Mouse (Mus musculus) kidney, adult 2 months (tissue): Measurements from ENCODE around the gene Phka2.

Experiments used
- CTCF ChIP-seq: fragments of 200-500 bp; conservative IDR thresholded peaks from 2 replicates; pipeline ENCODE4 v1.5.1; 2011; ENCODE audit warnings: low read depth, mild to moderate bottlenecking, control low read depth, low read length, moderate library complexity, mixed read lengths; ENCODE audit not compliant: insufficient read depth, insufficient read length
- POLR2A ChIP-seq: fragments of 200-500 bp; IDR thresholded peaks from one replicate; pipeline ENCODE4 v1.6.1; 2011; ENCODE audit warnings: low read depth, low read length, control low read depth

GRCm38 (mm10) chrX:160496473-160496872 is 5.5 kb upstream of the Phka2 start:
- TF ChIP-seq CTCF (no peak), POLR2A (no peak)
